Mouse (Mus musculus) megakaryocyte, adult 5-6 weeks (primary cell): Measurements from ENCODE around the gene Btnl10. TPM values are rescaled to one million over a fixed set of nuclear protein-coding genes. Genes with fewer than 3 reads are reported as not detected.
"Not testable (repeated sequence)": the region's sequence is repeated elsewhere in the genome, so short reads cannot be mapped to it uniquely, and the experiment has no call there.

Experiments
- ATAC-seq: 2 replicates; pipeline ENCODE4 v1.8.0; 2016; ENCODE audit warnings: mild to moderate bottlenecking, inconsistent platforms; ENCODE audit not compliant: poor library complexity, severe bottlenecking
- total RNA-seq, 2 experiments: library from RNA; stranded (forward) in 1 of 2; stranded (reverse) in 1 of 2; fragments of 153-499, 151-499 nt in 1 of 2; fragments of 221-1000, 200-1000 nt in 1 of 2; gene quantifications; 2 replicates each; pipeline versions ENCODE4 v1.2.3 to v1.2.4; 2015 to 2017

The Btnl10 gene
- total RNA-seq, 2 experiments from 2014 or later, result 0.94 to 1.2 TPM

DNA sequence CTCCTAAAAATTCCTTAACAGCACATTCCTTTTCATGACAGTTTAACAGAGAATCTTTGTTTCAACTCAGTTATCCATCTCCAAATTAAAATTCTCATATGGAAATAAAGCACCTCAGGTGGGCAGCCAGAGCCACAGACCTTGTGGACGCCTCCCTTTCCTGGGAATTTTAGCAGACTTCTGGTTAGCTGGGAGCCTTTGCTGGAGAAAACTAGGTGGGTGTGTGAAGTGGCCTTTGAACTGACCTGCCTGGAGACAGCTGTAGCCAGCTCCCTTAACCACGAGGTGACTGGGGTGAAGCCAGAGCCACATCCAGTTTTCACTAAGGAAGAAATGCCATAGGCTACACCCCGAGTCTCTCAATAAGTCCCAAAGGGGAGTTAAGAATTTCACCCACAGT is 11.9 kb downstream of the Btnl10 start:
- no peak for ATAC-seq

DNA sequence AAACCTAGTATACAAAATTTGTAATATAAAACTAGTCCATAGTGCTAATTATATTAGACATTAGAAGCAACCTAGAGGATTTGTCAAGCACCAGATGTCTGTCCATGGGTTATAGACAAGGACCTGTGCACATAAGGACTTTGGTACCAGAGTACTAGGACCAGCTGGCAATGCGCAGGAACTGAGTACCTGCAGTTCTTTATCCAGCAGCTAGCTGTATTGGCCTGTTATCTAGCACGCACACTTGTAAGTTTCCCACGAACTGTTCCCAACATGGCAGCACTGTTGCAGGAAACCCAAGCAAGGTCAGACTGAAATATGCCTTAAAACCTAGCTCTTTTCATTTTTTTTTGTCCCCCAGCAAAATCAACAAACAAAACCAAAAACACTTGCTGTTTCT is 12.5 kb downstream of the Btnl10 start:
- no peak for ATAC-seq

GRCm38 (mm10) chr11:58931576-58931975 is 13.9 kb downstream of the Btnl10 start:
- ATAC-seq, result no peak

- ATAC-seq, result no peak
These were observed 20.2 kb downstream of the Btnl10 start for GRCm38 (mm10) chr11:58937909-58938308.

DNA sequence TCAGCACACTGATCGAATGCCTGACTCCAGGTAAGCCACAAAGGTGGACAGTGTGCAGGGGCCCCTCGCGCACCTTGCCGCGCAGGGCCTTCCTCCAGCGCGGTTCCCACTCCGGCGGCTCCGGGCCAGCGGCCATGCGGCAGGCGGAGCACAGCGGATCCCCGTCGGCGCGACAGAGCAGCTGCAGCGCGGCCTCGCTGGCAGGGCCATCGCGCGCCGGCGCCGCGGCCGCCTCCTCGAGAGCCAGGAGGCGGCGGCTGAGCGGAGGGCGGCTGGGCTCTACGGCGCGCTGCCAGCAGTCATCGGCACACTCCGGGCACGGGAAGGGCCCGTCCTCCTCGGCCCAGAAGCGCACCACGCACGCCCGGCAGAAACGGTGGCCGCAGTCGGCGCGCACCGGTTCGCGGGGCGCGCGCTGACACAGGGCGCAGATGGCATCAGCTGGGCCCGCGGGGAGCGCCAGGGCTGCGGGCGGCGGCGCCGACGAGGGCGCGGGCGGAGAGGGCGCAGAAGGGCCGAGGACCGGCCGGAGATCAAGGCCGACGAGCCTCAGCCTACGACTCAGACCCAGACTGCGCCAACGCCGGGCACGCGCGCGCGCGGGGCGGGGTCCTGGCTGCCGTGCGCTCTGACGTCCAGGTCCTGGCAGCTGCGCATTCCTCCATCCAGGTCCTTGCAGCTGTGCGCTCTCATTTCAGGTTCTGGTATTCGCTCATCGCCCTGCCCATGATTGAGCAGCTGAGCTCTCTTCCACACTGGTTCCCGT is 20.8 kb downstream of the Btnl10 start, which contains the start of gene Rnf187:
Rnf187 (minus strand) TSS at position 595 of the 766 bp plus-strand sequence.
- peak; percentile 98 for ATAC-seq

DNA sequence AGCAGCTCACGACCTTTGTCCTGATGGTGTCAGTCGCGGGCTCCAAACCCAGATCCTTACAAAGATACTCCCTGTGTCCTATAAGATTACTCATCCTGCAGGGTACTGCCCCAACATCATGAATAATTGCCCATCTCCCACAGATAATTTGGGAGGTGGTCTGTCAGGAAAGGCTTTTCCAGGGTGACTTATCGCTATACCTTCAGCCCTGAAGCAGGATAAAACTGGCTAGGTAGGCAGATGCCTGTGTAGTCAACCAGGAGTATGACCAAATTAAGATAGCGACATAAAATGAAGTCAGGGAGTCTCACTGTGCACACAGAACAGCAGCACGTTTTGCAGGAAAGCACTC is 21.4 kb downstream of the Btnl10 start:
- no peak for ATAC-seq

GRCm38 (mm10) chr11:58944136-58944535 is 26.4 kb downstream of the Btnl10 start:
- ATAC-seq, result no peak

DNA sequence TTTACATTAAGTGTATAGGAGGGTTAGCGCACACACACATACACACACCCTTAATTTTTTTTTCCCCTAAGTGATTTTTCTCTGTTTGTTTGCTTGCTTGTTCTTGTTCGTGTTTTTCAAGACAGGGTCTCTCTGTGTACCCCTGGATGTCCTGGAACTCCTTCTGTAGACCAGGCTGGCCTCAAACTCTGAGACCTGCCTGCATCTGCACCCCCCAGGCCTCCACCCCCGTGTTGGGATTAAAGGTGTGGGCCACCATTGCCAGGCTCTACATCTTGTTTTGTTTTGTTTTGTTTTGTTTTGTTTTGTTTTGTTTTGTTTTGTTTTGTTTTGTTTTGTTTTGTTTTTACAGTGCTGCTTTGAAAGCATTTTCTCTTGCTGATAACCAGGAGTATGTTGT is 29.6 kb downstream of the Btnl10 start:
- no peak for ATAC-seq

- ATAC-seq, result peak; percentile 27; the same call in 1 of the 2 replicates
These were observed 30.3 kb downstream of the Btnl10 start for GRCm38 (mm10) chr11:58947798-58948528.

- ATAC-seq, result peak; percentile 75
These were observed 31.1 kb downstream of the Btnl10 start, which contains the start of gene Hist3h2ba for GRCm38 (mm10) chr11:58948542-58949479. Gene Hist3h2ba, plus strand, starts transcription at chr11:58948920.

GRCm38 (mm10) chr11:58949480-58950431 is 32.0 kb downstream of the Btnl10 start:
- no peak for ATAC-seq

- ATAC-seq, result no peak
These were observed 33.5 kb downstream of the Btnl10 start for GRCm38 (mm10) chr11:58951210-58951609.

- ATAC-seq, result 0 out of 2 replicates have a peak, but pooled peaks have one; percentile 8
These were observed 35.9 kb downstream of the Btnl10 start for GRCm38 (mm10) chr11:58953351-58954169.

DNA sequence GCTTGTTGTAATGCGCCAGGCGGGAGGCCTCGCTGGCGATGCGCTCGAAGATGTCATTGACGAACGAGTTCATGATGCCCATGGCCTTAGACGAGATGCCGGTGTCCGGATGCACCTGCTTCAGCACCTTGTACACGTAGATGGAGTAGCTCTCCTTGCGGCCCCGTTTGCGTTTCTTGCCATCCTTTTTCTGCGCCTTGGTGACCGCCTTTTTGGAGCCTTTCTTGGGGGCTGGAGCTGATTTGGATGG is 36.4 kb downstream of the Btnl10 start:
- ATAC-seq, result not testable (repeated sequence)

- ATAC-seq, result peak; percentile 75
These were observed 36.9 kb downstream of the Btnl10 start, which contains the start of the genes Hist3h2a and Trim17 for GRCm38 (mm10) chr11:58954420-58955142. Gene Hist3h2a, plus strand, starts transcription at chr11:58954685. Gene Trim17, plus strand, starts transcription at chr11:58954685.

DNA sequence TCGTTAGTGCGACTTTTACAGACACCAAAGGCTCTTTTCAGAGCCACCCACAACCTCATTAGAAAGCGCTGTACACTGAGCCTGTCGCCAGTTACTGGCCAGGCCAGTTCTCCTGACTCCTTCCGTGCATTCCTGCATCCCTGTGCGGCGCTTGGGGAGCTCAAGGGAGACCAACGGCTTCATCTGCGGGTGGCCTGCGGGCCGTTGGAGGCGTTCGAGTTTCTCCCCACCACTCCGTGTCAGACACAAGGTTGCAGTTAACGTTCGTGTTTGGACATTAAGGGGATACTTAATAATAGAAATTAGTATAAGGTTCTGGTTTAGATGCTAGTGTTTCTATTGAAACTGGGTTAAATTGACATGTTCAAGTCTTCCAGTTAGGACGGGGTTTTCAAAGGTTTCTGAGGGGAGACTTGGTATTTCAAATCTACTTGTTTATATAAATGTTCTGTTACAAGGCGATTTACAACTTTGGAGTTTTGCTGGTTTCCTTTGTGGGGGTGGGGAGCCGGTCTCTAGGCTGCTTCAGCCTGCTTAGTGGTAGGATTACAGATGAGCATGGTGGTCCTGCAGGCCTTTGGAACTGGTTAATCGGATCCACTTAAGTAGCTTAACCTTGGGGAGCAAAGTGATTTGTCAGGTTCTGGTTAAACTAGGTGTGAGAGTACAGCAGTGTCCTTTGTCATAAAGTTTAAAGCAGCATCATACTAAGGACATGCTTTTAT is 37.6 kb downstream of the Btnl10 start:
- ATAC-seq, result peak; percentile 30

GRCm38 (mm10) chr11:58955868-58956257 is 38.2 kb downstream of the Btnl10 start:
- ATAC-seq, result no peak
